Mouse (Mus musculus) heart, adult 9 months (tissue): ENCODE results near the gene Eno1.

Experiments used
- DNase-seq, 2 experiments: peaks; one replicate each; pipeline ENCODE4 v3.0.0; 2022; ENCODE audit warnings: low spot score in 2 of 2

The Eno1 gene

DNA sequence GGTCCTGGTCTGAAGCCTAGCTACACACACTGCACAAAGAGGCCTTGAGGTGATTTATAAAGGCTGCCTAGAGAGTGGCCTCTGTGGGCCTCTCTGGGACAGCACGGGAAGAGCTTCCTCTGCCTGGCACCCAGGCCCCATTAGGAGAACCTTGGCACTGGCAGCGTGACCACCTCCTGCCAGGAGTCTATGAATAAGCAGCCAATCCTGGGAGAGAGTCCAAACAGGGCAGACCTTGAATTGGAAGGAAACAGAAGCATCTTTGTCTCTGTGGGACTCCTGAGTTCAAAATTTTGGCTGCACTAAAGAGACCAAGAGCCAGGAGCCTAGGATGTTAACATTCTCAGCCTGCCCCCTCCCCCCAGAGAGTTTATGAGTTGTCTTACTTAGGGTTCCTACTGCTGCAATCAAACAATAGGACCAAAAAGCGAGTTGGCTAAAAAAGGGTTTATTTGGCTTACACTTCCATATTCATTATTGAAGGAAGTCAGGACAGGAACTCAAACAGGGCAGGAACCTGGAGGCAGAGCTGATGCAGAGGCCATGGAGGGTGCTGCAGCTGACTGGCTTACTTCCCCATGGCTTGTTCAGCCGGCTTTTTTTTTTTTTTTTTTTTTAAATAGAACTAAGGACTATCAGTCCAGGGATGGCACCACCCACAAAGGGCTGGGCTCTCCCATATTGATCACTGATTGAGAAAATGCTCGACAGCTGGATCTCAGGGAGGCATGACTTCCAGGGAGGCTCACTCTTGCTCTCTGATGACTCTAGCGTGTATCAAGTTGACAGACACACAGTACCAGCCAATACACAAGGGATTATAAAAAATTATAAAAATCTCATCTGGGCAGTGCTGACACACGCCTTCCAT, 9.5 kb upstream of the Eno1 start:
- peak; percentile 64 to 79 for DNase-seq

GRCm38 (mm10) chr4:150228581-150229348, 7.8 kb upstream of the Eno1 start:
- no peak for DNase-seq

GRCm38 (mm10) chr4:150229747-150230390, 6.7 kb upstream of the Eno1 start:
- no peak for DNase-seq

DNA sequence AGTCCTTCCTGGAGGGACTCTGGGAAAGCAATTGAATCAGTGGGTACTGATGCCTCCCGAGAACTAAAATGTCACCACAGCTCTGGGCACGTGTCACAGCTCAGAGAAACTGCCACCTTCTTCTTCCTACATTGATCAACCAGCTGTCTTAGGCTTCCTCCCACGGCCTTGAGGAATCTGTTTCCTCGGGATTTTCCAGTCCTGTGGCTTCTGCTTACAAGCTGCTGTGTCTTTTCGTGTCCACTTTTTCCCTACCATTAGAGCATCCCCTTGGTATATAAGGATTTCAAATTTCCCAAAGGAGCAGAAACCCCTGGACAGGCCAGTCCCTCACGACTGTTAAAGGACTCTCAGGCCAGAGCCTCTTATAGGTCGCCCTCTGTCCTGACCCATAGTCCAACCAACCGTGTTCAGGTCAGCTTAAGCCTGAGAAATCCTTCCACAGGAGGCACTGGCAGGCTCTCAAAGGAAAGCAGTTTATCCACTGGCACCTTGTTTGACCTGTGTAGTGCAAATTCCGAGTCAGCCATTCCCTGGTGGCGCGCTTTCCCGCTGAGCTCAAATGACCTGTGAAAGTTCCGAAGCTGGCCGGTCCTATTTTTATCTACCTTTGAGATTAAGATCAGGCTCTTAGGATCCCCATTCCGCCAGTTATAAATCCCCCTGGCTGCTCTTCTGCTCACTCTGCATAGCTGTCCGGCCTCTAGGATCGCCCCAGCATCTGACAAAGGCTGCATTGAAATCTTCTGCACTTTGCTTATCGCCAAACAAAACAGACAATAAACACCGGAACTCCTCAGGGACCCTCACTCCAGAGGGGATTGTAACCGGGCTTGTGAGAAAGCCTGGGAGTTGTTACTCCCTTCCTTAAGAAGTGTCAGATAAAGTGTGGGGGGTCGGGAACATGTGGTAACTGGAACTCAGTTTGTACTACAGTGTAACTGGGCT, 5.8 kb upstream of the Eno1 start:
- no peak for DNase-seq

DNA sequence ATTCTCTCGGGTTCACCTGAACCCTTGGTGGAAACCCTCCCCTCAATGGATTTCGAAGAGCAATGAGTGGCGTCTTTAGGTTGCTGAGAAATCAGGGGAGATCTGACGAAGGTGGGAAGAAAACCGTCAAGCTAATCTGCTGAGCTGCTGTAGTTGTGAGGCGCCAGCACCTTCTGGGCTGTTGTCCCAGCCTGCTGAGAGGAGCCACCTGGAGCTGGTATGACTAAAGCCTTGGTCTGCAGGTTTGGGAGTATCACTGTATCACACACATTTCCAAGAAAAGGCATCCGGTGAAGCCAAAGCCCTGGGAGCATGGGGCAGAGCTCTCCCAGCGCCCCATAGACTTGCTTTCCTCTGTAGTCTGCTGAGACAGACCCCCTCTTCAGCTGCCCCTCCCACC, 4.7 kb upstream of the Eno1 start:
- no peak for DNase-seq

DNA sequence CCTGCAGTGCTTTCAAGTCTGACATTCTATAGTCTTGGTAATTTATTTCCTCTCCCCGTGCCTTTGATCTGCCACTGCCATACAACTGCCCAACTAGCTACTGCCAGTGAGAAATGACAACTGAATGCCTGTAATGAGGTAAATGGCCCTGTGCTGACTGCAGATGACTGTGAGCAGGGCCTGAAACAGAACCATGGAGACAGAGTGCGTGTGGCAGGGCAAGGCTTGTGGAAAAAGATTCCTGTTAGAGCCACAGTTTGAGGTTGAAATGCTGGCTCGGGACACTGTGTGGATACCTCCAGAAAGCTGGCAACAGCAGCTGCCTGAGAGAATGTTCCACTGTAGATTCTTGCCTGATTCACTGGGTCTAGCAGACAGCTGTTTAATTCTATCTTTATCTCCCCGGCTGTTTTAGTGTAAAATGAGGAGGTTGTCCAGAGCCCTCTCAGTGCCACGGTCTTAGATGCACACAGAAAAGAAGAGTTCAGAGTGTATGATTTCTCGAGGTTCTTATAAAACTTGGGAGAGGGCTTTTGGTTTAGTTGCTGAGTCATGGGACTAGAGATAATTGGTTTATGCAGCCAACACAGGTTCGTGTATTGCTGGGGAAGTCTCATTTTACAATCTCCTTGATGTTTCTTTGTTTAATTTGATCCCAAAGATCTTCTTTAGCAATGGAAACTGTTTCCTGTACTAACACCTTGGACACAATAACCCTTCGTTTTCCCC, 1.8 kb upstream of the Eno1 start:
- DNase-seq = no peak

GRCm38 (mm10) chr4:150235585-150235984, 936 bp upstream of the Eno1 start:
- DNase-seq = no peak

- DNase-seq = no peak
Observed at GRCm38 (mm10) chr4:150236031-150236430, 490 bp upstream of the Eno1 start.

DNA sequence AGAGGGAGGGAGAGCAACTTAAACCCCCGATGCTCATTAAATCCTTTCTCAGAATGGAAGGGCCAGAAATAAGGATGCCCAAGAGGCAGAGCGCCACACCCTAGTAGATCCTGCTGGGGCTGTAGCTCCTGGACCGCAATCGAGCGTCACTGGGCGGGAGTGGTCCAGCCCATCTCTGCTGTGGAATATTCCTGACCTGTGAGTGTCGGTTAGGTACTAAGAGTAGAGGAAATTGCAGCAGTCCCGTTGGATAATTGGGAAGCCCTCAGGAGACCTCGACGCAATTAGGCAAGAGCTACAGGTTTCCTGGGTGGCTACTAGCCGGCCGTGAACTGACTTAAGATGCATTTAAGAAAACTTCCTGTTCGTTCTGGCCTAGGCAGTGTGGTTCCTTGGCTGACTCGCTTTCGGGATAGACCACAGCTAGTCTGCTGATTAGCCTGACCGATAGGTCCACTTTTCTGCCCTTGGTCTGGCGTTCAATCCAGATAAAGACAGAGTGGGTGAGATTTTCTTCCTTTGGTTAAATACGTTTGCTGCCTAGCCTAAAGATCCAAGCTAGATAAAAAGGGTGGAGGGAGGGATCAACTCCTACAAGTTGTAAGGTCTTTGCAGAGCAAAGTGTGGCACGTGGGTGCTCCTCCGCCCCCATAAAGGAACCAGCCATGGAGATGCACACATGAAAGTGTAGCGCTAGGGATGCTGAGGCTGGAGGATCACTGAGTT, 1.3 kb downstream of the Eno1 start:
- no peak for DNase-seq

GRCm38 (mm10) chr4:150238433-150239086, 2.0 kb downstream of the Eno1 start:
- DNase-seq = no peak

DNA sequence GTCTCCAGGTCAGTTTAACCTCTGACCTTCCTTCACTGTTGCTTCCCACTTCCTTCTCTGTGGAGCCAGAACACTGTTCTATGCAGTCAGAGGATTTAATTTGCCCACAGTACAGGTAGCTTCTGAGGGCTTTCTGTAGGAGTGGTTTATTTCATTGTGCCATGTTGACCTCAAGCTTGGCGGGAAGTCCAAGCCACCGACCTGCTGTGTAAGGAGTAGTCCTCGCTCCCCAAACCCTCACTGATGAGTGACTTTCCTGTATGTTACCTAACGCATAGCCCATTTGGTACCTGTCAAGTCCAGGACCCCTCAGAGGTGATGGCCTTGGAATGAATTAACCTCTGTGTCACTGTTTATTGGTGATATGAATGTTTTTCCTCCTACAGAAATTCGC, 2.6 kb downstream of the Eno1 start:
- no peak for DNase-seq

GRCm38 (mm10) chr4:150239503-150239902, 3.0 kb downstream of the Eno1 start:
- DNase-seq = no peak

DNA sequence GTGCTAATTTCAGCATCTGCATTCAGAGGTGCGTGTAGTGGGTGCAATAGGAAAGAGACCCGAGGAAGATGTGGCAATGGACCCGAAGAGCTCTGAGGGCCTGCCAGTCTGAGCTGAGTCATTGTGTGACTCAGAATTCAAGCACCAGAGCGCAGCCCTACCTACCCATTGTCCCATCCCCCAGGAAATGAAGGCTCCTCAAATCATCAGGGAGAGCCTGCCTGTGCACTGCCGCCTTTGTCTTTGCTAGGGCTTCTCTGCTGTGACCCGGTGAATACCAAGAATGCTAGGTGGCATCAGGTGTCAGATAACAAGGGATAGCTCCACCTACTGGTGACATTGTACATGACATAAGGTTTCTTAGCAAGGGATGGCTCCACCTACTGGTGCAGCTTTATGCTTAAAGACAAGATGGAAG, 3.4 kb downstream of the Eno1 start:
- DNase-seq = peak; percentile 63 to 86

DNA sequence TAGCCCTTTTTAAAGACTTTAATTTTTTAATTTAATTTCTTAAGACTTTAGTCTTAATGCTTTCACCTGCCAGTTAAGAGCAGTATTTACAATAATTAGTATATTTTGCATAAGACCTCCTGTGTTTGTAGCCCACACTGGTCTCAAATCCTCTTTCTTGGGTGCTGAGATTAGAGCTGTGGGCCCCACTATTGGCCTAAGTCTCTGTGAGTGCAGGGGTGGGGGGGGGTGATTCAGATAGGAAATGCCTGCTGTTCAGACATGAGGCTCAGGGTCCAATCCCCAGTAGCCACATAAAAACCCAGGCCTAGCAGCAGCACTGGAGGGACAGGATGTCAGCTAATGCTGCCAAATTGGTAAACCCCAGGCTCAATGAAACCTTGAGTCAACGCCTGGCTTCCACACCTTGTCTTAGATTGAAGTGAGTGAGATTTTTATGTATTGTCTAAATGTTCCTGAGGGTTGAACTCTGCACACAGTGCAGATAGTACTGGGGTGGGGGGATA, 3.9 kb downstream of the Eno1 start:
- no peak for DNase-seq

GRCm38 (mm10) chr4:150241708-150242107, 5.2 kb downstream of the Eno1 start:
- DNase-seq = no peak

DNA sequence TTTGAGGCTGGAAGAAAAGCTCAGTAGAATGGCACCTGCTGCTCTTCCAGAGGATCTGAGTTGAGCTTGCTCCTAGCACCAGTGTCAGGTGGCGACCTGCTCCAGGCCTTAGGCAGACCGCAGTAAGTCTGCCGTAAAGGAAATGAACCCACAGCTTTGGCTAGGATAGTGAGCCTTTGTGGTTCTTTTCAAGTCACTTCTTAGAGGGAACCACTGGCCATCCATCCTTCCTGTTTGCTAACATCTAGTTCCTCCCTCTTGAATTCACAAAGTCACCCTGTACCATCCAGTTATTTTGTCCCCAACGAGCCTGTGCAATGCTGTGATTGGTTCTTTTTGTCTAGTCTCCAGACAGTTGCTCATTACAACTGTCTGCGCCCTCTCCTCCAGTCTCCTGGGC, 6.2 kb downstream of the Eno1 start:
- DNase-seq = no peak

DNA sequence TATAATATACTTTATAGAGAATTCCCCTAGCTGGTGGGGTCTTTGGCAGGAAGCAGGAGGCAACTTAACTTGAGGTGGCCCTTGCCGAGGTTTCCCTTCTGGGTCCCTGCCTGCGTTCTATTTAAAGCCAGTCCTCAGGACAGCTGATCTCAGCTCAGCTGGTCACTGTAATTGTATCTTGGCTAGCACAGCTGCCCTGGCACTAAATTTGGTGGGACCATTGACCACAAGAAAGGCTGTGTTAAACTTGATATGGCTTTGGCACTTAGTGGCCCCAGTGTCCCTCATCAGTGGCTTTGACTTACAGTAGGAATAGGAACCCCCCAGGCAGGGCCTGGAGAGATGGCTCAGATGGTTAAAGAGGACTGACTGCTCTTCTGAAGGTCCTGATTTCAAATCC, 9.4 kb downstream of the Eno1 start:
- peak; percentile 55 to 61 for DNase-seq

DNA sequence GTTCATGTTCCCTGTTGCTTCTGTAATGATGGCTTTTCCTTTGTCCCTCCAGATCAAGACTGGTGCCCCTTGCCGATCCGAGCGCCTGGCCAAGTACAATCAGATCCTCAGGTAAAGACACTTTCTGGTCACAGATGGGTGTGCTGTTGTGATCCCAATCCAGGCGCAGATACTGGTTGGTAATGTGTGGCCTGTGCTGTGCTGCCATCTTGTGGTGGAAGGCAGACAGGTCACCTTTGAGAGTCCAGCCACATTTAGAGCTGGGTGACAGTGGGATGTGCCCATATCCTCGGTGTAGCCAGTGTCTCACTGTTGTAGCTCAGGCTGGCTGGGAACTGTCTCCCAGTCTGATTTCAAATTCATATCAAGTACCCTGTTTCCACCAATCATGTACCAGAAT, 11.5 kb downstream of the Eno1 start:
- peak in 1 of 2 experiments; percentile 56 for DNase-seq

- no peak for DNase-seq
Observed at GRCm38 (mm10) chr4:150248917-150249316, 12.4 kb downstream of the Eno1 start.
